Mouse (Mus musculus): ENCODE measurements at regions not wholly inside any gene's neighbourhood (a gene's known extent, or its start where the extent isn't known, plus 50 kb on each side); places are given as distances from the start of the nearest gene placed in this dataset.

DNA sequence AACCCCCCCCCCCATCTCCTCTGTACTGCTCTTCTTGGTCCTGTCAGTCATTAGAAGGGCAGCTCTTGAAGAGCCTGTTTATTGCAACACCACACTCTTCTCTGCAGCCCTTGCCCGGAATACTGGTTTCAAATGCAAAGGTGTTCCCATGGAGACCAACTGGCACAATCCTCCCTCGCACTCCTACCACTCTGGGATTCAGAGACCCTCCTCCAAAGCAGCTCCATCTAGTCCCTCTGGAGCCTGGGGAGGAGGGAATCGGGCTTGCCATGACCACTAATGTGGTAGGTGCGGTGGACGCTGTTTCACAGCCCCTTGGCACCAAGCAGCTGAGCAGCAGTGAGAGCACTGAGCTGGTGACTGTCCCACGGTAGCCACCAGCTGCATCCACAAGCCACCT, 83.1 kb downstream of the Stk35 start:
- Histone ChIP-seq H3K4me3 (ENCODE audit: insufficient read depth, low read depth, low read length) (no peak overlapping the region), H3K27ac (replicated peaks; ENCODE audit: insufficient read depth, low read depth, low read length) (no peak overlapping the region), H3K4me1 (ENCODE audit: control insufficient read depth, insufficient read depth, low read length) (no peaks in the 10 kb centered on the region), H3K79me2 (ENCODE audit: control insufficient read depth, insufficient read depth, low read length) (no peaks in the 10 kb centered on the region), H3K27me3 (ENCODE audit: control insufficient read depth, insufficient read depth, low read length) (no peaks in the 10 kb centered on the region), H3K9ac (ENCODE audit: low read depth, low read length) (no peak overlapping the region), H3K36me3 (ENCODE audit: control insufficient read depth, insufficient read depth, low read length) (no peaks in the 10 kb centered on the region)
- DNase-seq (ENCODE audit: extremely low read depth, low read depth, low spot score), result no peak
- no peak for TF ChIP-seq POLR2A (IDR thresholded peaks at IDR 0.05; ENCODE audit: extremely low read depth, insufficient read depth, low read length)
- TF ChIP-seq CTCF (IDR thresholded peaks at IDR 0.05; ENCODE audit: low read depth, low read length), result no peak
- WGBS, result 42% methylated on average over 6 of the region's 6 CpGs

DNA sequence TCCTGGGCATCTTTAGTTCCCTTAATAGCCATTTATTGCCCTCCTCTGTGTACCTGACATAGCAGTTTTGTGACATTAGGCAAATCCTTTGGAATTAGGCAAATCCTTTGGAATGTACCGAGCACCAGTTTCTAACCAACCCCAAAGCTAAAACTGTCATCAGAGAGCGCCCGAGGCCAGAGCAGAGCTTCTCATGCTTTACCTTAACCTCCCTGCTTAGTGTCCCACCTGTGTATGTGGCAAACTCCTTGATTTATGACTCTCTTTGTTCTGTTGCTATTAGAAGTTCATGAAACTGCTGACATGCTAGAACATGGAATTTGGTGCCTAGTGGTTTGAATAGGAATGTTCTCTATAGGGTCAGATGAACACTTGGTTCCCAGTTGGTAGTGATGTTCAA, 84.0 kb downstream of the Stk35 start:
- DNase-seq (ENCODE audit: extremely low read depth, low read depth, low spot score), result no peak
- TF ChIP-seq CTCF (IDR thresholded peaks at IDR 0.05; ENCODE audit: low read depth, low read length), result no peak
- no peak for TF ChIP-seq POLR2A (IDR thresholded peaks at IDR 0.05; ENCODE audit: extremely low read depth, insufficient read depth, low read length)

GRCm38 (mm10) chr2:129885536-129885935, 85.2 kb downstream of the Stk35 start:
- Histone ChIP-seq H3K79me2 (ENCODE audit: control insufficient read depth, insufficient read depth, low read length) (no peaks in the 10 kb centered on the region), H3K36me3 (ENCODE audit: control insufficient read depth, insufficient read depth, low read length) (no peaks in the 10 kb centered on the region), H3K4me3 (ENCODE audit: insufficient read depth, low read depth, low read length) (no peak overlapping the region), H3K27me3 (ENCODE audit: control insufficient read depth, insufficient read depth, low read length) (no peaks in the 10 kb centered on the region), H3K9ac (ENCODE audit: low read depth, low read length) (no peak overlapping the region), H3K27ac (replicated peaks; ENCODE audit: insufficient read depth, low read depth, low read length) (no peak overlapping the region), H3K4me1 (ENCODE audit: control insufficient read depth, insufficient read depth, low read length) (no peaks in the 10 kb centered on the region)
- TF ChIP-seq CTCF (IDR thresholded peaks at IDR 0.05; ENCODE audit: low read depth, low read length) (no peak), POLR2A (IDR thresholded peaks at IDR 0.05; ENCODE audit: extremely low read depth, insufficient read depth, low read length) (no peak)
- WGBS, result 87% methylated on average over 7 of the region's 7 CpGs
- DNase-seq (ENCODE audit: extremely low read depth, low read depth, low spot score), result no peak

More for the DNA sequence above, 84.0 kb downstream of the Stk35 start:
- H3K27ac ChIP-seq (replicated peaks; ENCODE audit: insufficient read depth, low read depth, low read length), result no peak overlapping the region
- no peaks in the 10 kb centered on the region for H3K79me2 ChIP-seq (ENCODE audit: control insufficient read depth, insufficient read depth, low read length)
- no peak overlapping the region for H3K4me3 ChIP-seq (ENCODE audit: insufficient read depth, low read depth, low read length)
- no peak overlapping the region for H3K9ac ChIP-seq (ENCODE audit: low read depth, low read length)
- no peaks in the 10 kb centered on the region for H3K27me3 ChIP-seq (ENCODE audit: control insufficient read depth, insufficient read depth, low read length)
- H3K36me3 ChIP-seq (ENCODE audit: control insufficient read depth, insufficient read depth, low read length), result no peaks in the 10 kb centered on the region
- 82% methylated on average over 3 of the region's 3 CpGs for WGBS
- H3K4me1 ChIP-seq (ENCODE audit: control insufficient read depth, insufficient read depth, low read length), result no peaks in the 10 kb centered on the region

DNA sequence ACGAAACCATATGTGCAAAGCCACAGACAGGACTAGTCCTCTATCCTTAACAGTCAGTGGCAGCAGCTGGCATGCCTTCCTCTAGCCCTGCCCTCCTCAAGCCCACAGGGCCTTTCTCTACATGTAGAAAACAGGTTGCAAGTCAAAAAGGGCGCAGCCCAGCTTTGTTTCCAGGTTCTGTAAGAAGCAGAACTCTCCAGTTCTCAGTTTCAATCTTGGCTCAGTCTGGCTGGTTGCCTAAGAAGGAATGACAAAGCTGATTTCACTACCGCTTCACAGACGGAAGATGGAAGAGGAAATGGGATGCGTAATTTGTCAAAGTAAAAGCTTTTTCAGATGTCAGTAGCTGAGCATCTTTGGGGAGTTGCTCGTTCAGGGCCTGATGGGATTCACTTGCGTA, 92.9 kb downstream of the Stk35 start:
- 67% methylated on average over 7 of the region's 7 CpGs for WGBS
- DNase-seq (ENCODE audit: extremely low read depth, low read depth, low spot score), result peak; percentile 39
- no peaks in the 10 kb centered on the region for H3K79me2 ChIP-seq (ENCODE audit: control insufficient read depth, insufficient read depth, low read length)

GRCm38 (mm10) chr2:129893832-129894231, 93.5 kb downstream of the Stk35 start:
- 86% methylated on average over 5 of the region's 5 CpGs for WGBS
- Histone ChIP-seq H3K9ac (ENCODE audit: low read depth, low read length) (no peak overlapping the region), H3K27me3 (ENCODE audit: control insufficient read depth, insufficient read depth, low read length) (no peaks in the 10 kb centered on the region), H3K4me3 (ENCODE audit: insufficient read depth, low read depth, low read length) (no peak overlapping the region), H3K36me3 (ENCODE audit: control insufficient read depth, insufficient read depth, low read length) (no peaks in the 10 kb centered on the region), H3K79me2 (ENCODE audit: control insufficient read depth, insufficient read depth, low read length) (no peaks in the 10 kb centered on the region), H3K4me1 (ENCODE audit: control insufficient read depth, insufficient read depth, low read length) (no peaks in the 10 kb centered on the region), H3K27ac (replicated peaks; ENCODE audit: insufficient read depth, low read depth, low read length) (no peak overlapping the region)
- no peak for DNase-seq (ENCODE audit: extremely low read depth, low read depth, low spot score)
- TF ChIP-seq CTCF (IDR thresholded peaks at IDR 0.05; ENCODE audit: low read depth, low read length) (no peak), POLR2A (IDR thresholded peaks at IDR 0.05; ENCODE audit: extremely low read depth, insufficient read depth, low read length) (no peak)

More for the DNA sequence above, 92.9 kb downstream of the Stk35 start:
- no peaks in the 10 kb centered on the region for H3K27me3 ChIP-seq (ENCODE audit: control insufficient read depth, insufficient read depth, low read length)
- no peak overlapping the region for H3K9ac ChIP-seq (ENCODE audit: low read depth, low read length)
- H3K27ac ChIP-seq (replicated peaks; ENCODE audit: insufficient read depth, low read depth, low read length), result no peak overlapping the region
- H3K4me1 ChIP-seq (ENCODE audit: control insufficient read depth, insufficient read depth, low read length), result no peaks in the 10 kb centered on the region
- H3K4me3 ChIP-seq (ENCODE audit: insufficient read depth, low read depth, low read length), result no peak overlapping the region
- no peaks in the 10 kb centered on the region for H3K36me3 ChIP-seq (ENCODE audit: control insufficient read depth, insufficient read depth, low read length)
- no peak for TF ChIP-seq POLR2A (IDR thresholded peaks at IDR 0.05; ENCODE audit: extremely low read depth, insufficient read depth, low read length)
- no peak for TF ChIP-seq CTCF (IDR thresholded peaks at IDR 0.05; ENCODE audit: low read depth, low read length)

DNA sequence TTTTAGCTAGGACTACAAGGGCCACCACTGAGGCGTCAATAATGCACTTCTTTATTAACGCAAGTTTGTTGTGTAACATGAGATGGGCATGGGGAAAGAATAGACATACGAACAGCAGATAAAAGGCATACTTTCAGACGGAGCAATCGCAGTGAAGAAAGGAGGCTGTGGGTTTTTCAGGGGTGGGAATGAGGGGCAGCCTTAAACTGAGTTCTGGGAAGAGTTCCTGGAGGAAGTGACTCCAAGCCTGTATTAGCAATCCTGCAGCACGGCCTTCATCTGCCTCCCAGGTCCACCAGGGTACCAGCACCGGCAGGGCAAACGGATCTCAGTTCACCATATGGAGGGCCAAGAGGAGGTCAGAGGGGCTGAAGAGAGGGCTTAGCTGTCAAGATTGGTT, 94.6 kb downstream of the Stk35 start:
- Histone ChIP-seq H3K4me3 (ENCODE audit: insufficient read depth, low read depth, low read length) (no peak overlapping the region), H3K79me2 (ENCODE audit: control insufficient read depth, insufficient read depth, low read length) (no peaks in the 10 kb centered on the region), H3K4me1 (ENCODE audit: control insufficient read depth, insufficient read depth, low read length) (no peaks in the 10 kb centered on the region), H3K9ac (ENCODE audit: low read depth, low read length) (no peak overlapping the region), H3K27me3 (ENCODE audit: control insufficient read depth, insufficient read depth, low read length) (no peaks in the 10 kb centered on the region), H3K36me3 (ENCODE audit: control insufficient read depth, insufficient read depth, low read length) (no peaks in the 10 kb centered on the region), H3K27ac (replicated peaks; ENCODE audit: insufficient read depth, low read depth, low read length) (no peak overlapping the region)
- no peak for DNase-seq (ENCODE audit: extremely low read depth, low read depth, low spot score)
- 81% methylated on average over 8 of the region's 8 CpGs for WGBS
- no peak for TF ChIP-seq CTCF (IDR thresholded peaks at IDR 0.05; ENCODE audit: low read depth, low read length)
- no peak for TF ChIP-seq POLR2A (IDR thresholded peaks at IDR 0.05; ENCODE audit: extremely low read depth, insufficient read depth, low read length)

Measured in liver, adult 2 months (tissue).